Mouse (Mus musculus) heart, postnatal 25 days (tissue): ENCODE results near the gene Spata31d1d. TPM values are rescaled to one million over a fixed set of nuclear protein-coding genes. Genes with fewer than 3 reads are reported as not detected.

Experiments
- DNase-seq: peaks from one replicate; pipeline ENCODE4 v3.0.0; 2022; ENCODE audit warnings: low spot score
- intact Hi-C: fragments of 180-260 bp; cut with DNase I; formaldehyde crosslinking; loops from one replicate; pipeline ENCODE4 v1.15.1; 2025
- total RNA-seq, 2 experiments: library from RNA; stranded (reverse); gene quantifications; 2 replicates each; pipeline ENCODE4 v1.2.3; 2021

Gene Spata31d1d
- total RNA-seq, 2 experiments from 2014 or later: not detected

DNA sequence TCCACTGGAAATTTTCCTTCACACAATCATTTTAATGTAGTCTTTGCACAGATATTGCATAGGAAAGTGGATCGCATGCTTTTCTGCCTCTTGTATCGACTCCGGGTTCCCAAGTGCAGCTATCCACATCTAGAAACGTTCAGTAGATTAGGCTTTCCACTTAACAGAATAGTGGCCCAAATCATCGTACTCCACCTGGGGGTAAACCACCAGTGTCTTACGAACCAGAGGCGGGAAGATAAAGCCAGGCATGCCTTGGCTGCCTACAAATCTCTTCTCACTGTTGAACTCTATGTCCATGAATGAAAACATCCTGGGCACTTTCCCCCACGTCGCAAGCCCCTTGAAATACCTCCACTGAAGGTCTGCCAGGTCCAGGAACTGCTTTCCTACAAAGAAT, 42.2 kb downstream of the Spata31d1d start:
- intact Hi-C loops: loop anchor here (5.0 kb wide), 1 partner anchor 37 kb away; no protein-coding TSS in a partner anchor
- no peak for DNase-seq

DNA sequence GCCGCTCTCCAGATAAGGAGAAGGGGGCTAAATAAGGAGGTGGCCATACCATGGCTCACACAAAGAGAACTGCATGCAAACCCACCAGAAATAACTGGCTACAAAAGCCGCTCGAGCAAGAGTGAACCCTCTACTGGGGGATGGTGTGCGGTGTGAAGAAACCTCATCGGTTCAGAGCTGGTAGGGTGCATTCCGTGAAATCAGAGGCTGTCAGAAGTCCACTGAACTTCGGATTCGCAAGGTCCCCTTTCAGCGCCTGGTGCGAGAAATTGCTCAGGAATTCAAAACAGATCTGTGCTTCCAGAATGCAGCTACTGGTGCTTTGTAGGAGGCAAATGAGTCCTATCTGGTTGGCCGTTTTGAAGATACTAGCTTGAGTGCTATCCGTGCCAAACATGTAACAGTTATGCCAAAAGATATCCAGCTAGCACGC, 43.2 kb downstream of the Spata31d1d start:
- DNase-seq: no peak
- intact Hi-C loops: loop anchor here (5.0 kb wide), 1 partner anchor 36 kb away; no protein-coding TSS in a partner anchor

- no peak for DNase-seq
These were observed 46.3 kb downstream of the Spata31d1d start for GRCm38 (mm10) chr13:59685236-59685635.

GRCm38 (mm10) chr13:59682629-59683028, 48.9 kb downstream of the Spata31d1d start:
- DNase-seq: no peak
- intact Hi-C loops: no loop called here

More at GRCm38 (mm10) chr13:59685236-59685635, 46.3 kb downstream of the Spata31d1d start:
- intact Hi-C loops: loop anchor here (5.0 kb wide), 1 partner anchor 33 kb away; no protein-coding TSS in a partner anchor

GRCm38 (mm10) chr13:59679908-59680307, 51.6 kb downstream of the Spata31d1d start:
- no peak for DNase-seq
- intact Hi-C loops: no loop called here

- intact Hi-C loops: no loop called here
- no peak for DNase-seq
These were observed 52.2 kb downstream of the Spata31d1d start for GRCm38 (mm10) chr13:59679306-59679705.

GRCm38 (mm10) chr13:59676316-59677229, 55.0 kb downstream of the Spata31d1d start:
- intact Hi-C loops: no loop called here

More at GRCm38 (mm10) chr13:59676316-59677229, 55.0 kb downstream of the Spata31d1d start:
- no peak for DNase-seq

Other genes starting within 250 kb of the Spata31d1d start
- 100 to 1,000 TPM; 143 to 166 TPM for gene Agtpbp1, start 146.5 kb downstream of the Spata31d1d start, total RNA-seq
- 10 to 100 TPM; 78.6 to 96.1 TPM for gene Naa35, start 146.5 kb downstream of the Spata31d1d start, total RNA-seq
- 10 to 100 TPM; 16.2 to 18.3 TPM for gene Golm1, start 55.9 kb downstream of the Spata31d1d start, total RNA-seq
- gene 4921517D22Rik, start 37.6 kb downstream of the Spata31d1d start, total RNA-seq: not detected
- not detected for gene Spata31d1a, start 21.4 kb downstream of the Spata31d1d start, total RNA-seq
- gene Spata31d1b, start 19.5 kb downstream of the Spata31d1d start, total RNA-seq: not detected
- gene 1700014D04Rik, start 15.0 kb upstream of the Spata31d1d start, total RNA-seq: not detected
- gene Isca1, start 38.1 kb upstream of the Spata31d1d start, total RNA-seq: 100 to 1,000 TPM; 221 to 222 TPM
- not detected for gene Gm49354, start 50.5 kb upstream of the Spata31d1d start, total RNA-seq
- gene Tut7, start 91.4 kb upstream of the Spata31d1d start, total RNA-seq: 10 to 100 TPM; 41.4 to 41.9 TPM